Mouse (Mus musculus) gastrocnemius, postnatal 36 days (tissue): ENCODE data around the gene Rpp40. TPM values are rescaled to one million over a fixed set of nuclear protein-coding genes. Genes with fewer than 3 reads are reported as not detected.

ENCODE experiments used
- DNase-seq, 2 experiments: peaks; one replicate each; pipeline ENCODE4 v3.0.0; 2022
- intact Hi-C: fragments of 180-260 bp; cut with DNase I; formaldehyde crosslinking; loops from one replicate; pipeline ENCODE4 v1.15.1; 2025
- long read RNA-seq, 2 experiments: library from polyadenylated mRNA; stranded (forward); transcript quantifications; one replicate each; pipeline ENCODE4 v2.0.0; 2021
- total RNA-seq, 2 experiments: library from RNA; stranded (reverse); gene quantifications; 2 replicates each; pipeline ENCODE4 v1.2.3; 2021

The Rpp40 gene
- total RNA-seq = 10 to 100 TPM in 1 of 2 experiments, 1 to 10 TPM in 1; 8.7 to 15.1 TPM
- long read RNA-seq, experiment 1, full-length matches to known transcripts = 15 of 15 reads
- long read RNA-seq, experiment 1, partial matches to known transcripts = 0 of 15 reads
- long read RNA-seq, experiment 1, other reads (novel, unspliced or antisense) = 0 of 15 reads
- long read RNA-seq, experiment 2, full-length matches to known transcripts = 21 of 24 reads
- long read RNA-seq, experiment 2, partial matches to known transcripts = 2 of 24 reads
- long read RNA-seq, experiment 2, other reads (novel, unspliced or antisense) = 1 of 24 reads

DNA sequence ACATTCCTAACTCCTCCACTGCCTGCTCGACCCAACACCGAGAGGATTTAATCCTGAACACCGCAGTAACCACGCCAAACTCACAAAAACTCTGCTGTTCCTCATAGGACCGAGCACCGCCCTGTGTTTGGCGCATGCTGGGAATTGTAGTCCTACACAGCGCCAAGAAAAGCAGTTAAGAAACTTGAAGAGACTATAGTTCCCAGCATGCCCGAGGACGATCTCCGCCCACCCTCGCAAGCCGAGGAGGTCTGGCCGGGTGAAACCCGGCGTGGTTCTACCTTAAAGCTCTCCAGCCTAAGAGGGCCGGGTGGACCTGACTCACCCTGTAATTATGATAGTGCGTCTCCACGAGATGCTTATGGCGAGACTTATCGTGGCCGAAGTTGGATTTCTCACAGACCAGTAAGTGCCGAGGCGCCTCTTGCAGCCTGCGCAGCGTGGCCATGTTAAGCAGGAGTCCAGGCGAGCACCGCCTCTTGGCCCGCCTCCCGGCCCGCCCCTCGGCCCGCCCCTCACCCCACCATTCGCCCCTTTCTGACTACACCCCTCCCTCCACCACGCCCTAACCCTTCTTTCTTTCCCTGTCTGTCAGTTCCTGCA lies at the start of gene Rpp40:
Rpp40 (minus strand) TSS at position 481 of the 603 bp plus-strand sequence.
- peak; percentile 83 to 88 for DNase-seq
- intact Hi-C loops = no loop called here

GRCm38 (mm10) chr13:35949814-35950455 lies 43.8 kb upstream of the Rpp40 start:
- intact Hi-C loops = loop anchor here (2.0 kb wide), 1 partner anchor 177 kb away; no protein-coding TSS in a partner anchor

GRCm38 (mm10) chr13:35947354-35948000 lies 41.3 kb upstream of the Rpp40 start:
- intact Hi-C loops = no loop called here

More at GRCm38 (mm10) chr13:35949814-35950455, 43.8 kb upstream of the Rpp40 start:
- no peak for DNase-seq

DNA sequence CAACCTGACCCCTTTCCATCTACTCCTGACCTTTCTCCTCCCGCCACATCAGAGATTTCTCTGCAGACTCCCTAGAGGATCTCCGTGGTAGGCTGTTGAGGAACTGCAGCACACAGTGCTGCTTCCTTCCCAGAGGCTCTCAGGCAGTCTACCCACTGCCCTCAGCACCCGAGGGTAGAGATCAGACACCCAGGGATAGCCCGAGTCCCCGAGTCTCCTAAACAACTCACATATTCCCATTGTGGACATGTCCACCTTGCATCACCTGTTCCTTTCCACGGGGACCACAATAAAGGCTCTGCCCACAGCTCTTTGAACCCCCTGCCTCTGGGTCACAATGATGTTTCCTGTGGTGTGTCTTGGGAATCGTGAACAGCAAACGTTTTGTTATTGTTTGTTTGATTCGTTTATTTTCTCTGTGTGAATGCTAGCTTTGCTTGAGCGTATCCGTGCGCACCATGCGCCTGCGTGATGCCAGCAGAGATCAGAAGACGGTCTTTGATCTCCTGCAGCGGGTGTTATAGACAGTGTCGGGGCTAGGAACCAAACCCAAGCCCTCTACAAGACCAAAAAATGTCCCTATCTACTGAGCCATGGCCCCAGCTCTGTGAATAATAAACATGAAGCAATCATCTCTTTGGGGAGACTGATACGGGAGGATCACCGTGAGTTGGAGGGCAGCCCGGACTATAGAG lies 40.6 kb upstream of the Rpp40 start:
- DNase-seq = no peak
- intact Hi-C loops = no loop called here

More at GRCm38 (mm10) chr13:35947354-35948000, 41.3 kb upstream of the Rpp40 start:
- peak; percentile 62 to 70 for DNase-seq

DNA sequence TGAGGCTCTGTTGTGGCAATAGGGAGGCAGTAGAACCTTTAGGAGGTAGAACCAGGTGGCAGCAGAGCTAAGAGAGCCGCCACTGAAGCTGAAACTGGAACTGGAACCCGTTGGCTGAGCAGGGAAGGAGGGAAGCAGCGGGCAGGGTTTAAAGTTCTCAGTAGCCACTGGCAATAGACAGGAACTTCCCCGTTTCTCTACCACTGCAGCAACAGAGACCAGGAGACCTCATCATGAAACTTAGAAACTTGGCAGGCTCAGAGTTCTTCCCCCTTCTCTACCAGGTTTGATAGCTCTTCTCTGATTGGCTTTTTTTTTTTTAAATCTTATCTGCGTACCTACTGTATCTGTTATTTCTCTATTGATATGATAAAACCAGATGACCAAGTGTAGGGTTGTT lies 34.8 kb upstream of the Rpp40 start:
- DNase-seq = no peak
- intact Hi-C loops = no loop called here

DNA sequence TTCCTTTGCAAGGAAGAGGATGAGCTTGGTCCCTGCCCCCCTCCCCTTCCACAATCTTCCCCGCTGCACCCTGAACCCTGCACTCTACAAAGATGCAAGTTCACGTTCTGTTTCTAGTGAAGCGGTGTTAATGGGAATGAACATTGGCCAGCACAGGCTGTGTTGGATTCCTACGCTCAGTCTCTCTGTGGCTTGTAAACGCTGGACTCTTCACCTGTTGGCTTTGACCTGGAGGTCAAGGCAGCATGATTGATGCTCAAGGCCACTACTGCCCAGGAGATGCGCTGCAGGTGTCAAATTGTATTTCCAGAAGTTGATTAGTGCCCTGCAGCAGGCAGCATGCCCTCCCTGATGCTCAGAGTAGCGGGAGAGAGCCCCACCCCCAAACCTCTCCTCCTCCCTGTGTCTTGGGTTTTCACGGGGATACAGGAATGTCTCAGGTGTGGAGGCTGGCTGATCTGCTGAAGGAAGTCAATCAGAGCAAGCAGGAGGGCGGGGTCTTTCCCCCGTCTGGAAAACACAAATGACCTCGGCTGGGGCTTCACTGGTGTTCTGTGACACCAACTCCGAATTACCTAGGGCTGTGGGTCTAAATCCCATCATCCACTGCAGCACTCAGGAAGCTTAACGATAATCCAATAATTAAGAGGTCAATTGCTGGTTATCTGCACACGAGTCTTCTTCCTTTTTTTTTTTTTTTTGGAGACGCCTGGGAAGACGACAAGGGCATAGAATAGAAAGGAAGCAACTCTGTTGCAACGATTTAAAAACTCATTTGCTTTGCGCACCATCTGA lies 33.9 kb upstream of the Rpp40 start:
- no peak for DNase-seq
- intact Hi-C loops = no loop called here

- no peak for DNase-seq
- intact Hi-C loops = no loop called here
Observed at GRCm38 (mm10) chr13:35937991-35938390, 31.8 kb upstream of the Rpp40 start.

DNA sequence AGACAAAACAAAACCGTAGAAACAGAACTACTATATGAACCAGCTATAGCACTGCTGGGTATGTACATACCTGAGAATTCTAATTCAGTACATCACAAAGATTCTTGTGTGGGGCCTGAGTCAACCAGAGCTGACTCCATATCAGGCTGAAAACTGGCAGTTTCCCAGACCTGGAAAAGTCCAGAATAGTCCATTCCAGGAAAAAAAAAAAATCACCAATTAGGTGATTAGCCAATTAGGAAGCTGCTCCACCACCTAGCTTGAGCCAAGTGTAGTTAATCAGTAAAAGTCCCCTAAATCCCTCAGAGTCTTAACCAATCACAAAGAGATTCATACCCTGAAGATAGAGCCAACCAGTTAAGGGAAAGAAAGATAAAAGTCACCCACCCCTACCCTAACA lies 5.3 kb upstream of the Rpp40 start:
- intact Hi-C loops = no loop called here

GRCm38 (mm10) chr13:35905378-35905777 lies 781 bp downstream of the Rpp40 start:
- intact Hi-C loops = no loop called here
- DNase-seq = no peak

More for the DNA sequence above, 5.3 kb upstream of the Rpp40 start:
- no peak for DNase-seq

DNA sequence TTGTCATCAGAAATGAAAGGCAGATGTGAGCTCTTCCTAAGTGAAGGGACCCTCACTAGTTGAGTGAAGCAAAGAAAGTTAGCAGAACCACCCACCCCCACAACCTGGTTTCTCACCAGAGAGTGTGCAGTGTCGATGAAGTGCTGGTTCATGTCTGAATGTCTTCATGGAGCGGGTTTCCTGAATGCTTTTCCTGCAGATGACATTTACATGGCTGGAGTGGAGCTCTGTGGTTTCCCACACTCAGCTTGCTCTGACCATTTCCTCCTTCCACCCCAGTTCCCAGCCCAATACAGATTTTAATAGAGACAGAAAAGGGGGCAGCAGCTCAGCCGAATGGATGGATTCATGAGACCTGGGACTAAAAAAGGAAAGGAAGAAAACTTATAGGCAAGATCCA lies 13.3 kb downstream of the Rpp40 start:
- intact Hi-C loops = no loop called here
- no peak for DNase-seq

- intact Hi-C loops = no loop called here
Observed at GRCm38 (mm10) chr13:35886121-35886725, 19.9 kb downstream of the Rpp40 start.

GRCm38 (mm10) chr13:35880555-35881046 lies 25.6 kb downstream of the Rpp40 start:
- no peak for DNase-seq
- intact Hi-C loops = no loop called here

More at GRCm38 (mm10) chr13:35886121-35886725, 19.9 kb downstream of the Rpp40 start:
- DNase-seq = peak; percentile 58 to 61

GRCm38 (mm10) chr13:35879519-35879918 lies 26.6 kb downstream of the Rpp40 start:
- intact Hi-C loops = loop anchor here (5.0 kb wide), 1 partner anchor 62 kb away; no protein-coding TSS in a partner anchor
- DNase-seq = no peak

DNA sequence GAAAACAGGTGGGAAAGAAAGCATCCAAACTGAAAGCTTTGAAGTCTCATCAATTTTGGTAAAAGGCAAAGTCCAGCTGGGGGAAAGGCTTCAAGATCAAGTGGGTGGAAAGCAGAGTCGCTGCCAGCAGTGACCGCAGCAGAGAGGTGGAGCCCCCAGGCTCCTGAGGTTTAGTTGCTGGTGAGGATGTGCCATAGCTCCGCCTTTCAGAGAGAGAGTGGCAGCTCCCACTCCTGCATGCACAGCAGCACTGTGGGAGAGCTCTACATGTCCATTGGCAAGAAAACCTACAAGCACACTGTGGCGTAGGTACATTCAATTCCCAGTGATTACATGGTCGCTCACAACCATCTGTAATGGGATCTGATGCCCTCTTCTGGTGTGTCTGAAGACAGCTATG lies 27.1 kb downstream of the Rpp40 start:
- no peak for DNase-seq
- intact Hi-C loops = loop anchor here (5.0 kb wide), 1 partner anchor 62 kb away; no protein-coding TSS in a partner anchor

DNA sequence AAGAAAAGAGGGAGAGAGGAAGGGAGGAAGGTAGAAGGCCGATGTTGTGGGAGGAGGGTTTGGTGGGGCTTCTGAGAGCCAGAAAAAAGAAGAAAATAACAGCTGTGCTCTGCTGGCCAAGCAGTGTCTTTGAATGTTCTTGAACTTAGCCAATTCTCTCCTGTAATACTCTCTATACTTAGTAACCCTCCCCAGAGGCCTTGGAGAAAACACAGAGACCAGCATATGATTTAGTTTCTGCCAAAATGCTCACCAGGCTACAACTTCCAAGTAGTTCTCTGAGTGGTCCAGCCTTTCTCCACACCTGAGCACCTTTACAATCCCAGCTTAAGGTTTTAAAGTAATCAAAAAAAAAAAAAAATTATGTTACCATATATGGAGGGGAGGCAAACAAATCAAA lies 27.9 kb downstream of the Rpp40 start:
- no peak for DNase-seq

DNA sequence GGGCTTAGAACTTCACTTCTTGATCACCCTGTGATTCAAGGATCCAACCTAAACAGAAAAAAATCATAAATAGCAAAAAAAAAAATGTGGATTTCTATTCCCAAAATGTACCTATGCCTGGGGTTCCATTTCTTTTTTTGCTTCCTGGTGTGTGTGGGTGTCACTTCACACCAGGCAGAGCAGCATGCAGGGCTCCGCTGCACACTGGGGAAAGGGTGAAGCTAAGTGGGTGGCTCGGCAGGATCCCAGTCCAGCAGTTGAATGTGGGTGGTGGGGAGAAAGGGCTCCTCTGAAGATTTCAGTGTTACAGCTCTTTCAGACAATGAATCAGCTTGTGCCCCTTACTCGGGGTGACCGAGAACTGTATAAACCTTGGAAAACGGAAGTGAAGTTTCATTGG lies 30.8 kb downstream of the Rpp40 start:
- no peak for DNase-seq
- intact Hi-C loops = loop anchor here (5.0 kb wide), 1 partner anchor 58 kb away; no protein-coding TSS in a partner anchor

More for the DNA sequence above, 27.9 kb downstream of the Rpp40 start:
- intact Hi-C loops = loop anchor here (5.0 kb wide), 1 partner anchor 61 kb away; no protein-coding TSS in a partner anchor

DNA sequence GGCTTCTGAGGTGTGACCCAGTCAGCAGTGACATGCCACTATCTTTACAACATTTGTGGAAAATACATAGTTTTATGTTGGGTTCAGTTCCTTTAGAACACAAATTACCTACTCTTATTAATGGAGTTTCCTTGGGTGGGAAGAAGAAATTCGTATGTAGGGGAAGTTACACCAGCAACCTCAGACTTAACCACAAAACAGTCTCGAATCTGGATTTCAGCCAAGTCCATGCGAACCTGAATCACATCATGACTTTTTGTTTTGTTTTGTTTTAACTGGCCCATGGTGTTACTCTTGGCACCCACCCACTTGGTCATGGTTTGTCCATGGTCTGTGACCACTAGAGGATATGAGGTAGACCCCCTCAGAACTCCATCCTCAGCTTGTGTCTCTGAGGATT lies 35.1 kb downstream of the Rpp40 start:
- no peak for DNase-seq

GRCm38 (mm10) chr13:35870659-35871058 lies 35.5 kb downstream of the Rpp40 start:
- intact Hi-C loops = no loop called here
- no peak for DNase-seq

More for the DNA sequence above, 35.1 kb downstream of the Rpp40 start:
- intact Hi-C loops = no loop called here

GRCm38 (mm10) chr13:35860916-35861315 lies 45.2 kb downstream of the Rpp40 start:
- intact Hi-C loops = no loop called here
- DNase-seq = peak in 1 of 2 experiments; percentile 16
